Mouse (Mus musculus): ENCODE measurements around the gene Cfl1.
A peak's percentile ranks its signal among the peaks of the same experiment; 100 is the strongest.
"Not testable (repeated sequence)": the region's sequence is repeated elsewhere in the genome, so short reads cannot be mapped to it uniquely, and the experiment has no call there.

Gene Cfl1

GRCm38 (mm10) chr19:5488878-5489571 lies 1.2 kb upstream of the Cfl1 start:
- peak; percentile 97 for DNase-seq (ENCODE audit: low spot score in 2 of 2)

GRCm38 (mm10) chr19:5489721-5490120 lies 534 bp upstream of the Cfl1 start:
- DNase-seq (ENCODE audit: low spot score in 2 of 2): not testable (repeated sequence)

GRCm38 (mm10) chr19:5490898-5491708 lies 848 bp downstream of the Cfl1 start:
- peak; percentile 73 to 82 for DNase-seq (ENCODE audit: low spot score in 2 of 2)

GRCm38 (mm10) chr19:5492641-5493040 lies 2.4 kb downstream of the Cfl1 start:
- DNase-seq (ENCODE audit: low spot score in 2 of 2): no peak

GRCm38 (mm10) chr19:5493301-5493721 lies 3.1 kb downstream of the Cfl1 start:
- not testable (repeated sequence) for DNase-seq (ENCODE audit: low spot score in 2 of 2)

- DNase-seq (ENCODE audit: low spot score in 2 of 2): no peak
These were observed 4.1 kb downstream of the Cfl1 start for GRCm38 (mm10) chr19:5494314-5494713.

- no peak for DNase-seq (ENCODE audit: low spot score in 2 of 2)
These were observed 5.2 kb downstream of the Cfl1 start for GRCm38 (mm10) chr19:5495353-5496051.

GRCm38 (mm10) chr19:5496052-5496370 lies 5.8 kb downstream of the Cfl1 start:
- no peak for DNase-seq (ENCODE audit: low spot score in 2 of 2)

- DNase-seq (ENCODE audit: low spot score in 2 of 2): no peak
These were observed 10.1 kb downstream of the Cfl1 start for GRCm38 (mm10) chr19:5500330-5500875.

- no peak for DNase-seq (ENCODE audit: low spot score in 2 of 2)
These were observed 13.4 kb downstream of the Cfl1 start, which contains the start of gene 1700020D05Rik for GRCm38 (mm10) chr19:5503687-5504086. Gene 1700020D05Rik, minus strand, starts transcription at chr19:5503787.

GRCm38 (mm10) chr19:5510031-5511026 lies 20.1 kb downstream of the Cfl1 start, which contains the start of gene Snx32:
Gene Snx32, minus strand, starts transcription at chr19:5510538.
- peak; percentile 99 for DNase-seq (ENCODE audit: low spot score in 2 of 2)

- DNase-seq (ENCODE audit: low spot score in 2 of 2): no peak
These were observed 20.9 kb downstream of the Cfl1 start for GRCm38 (mm10) chr19:5511074-5511632.

GRCm38 (mm10) chr19:5512091-5513004 lies 22.1 kb downstream of the Cfl1 start:
- no peak for DNase-seq (ENCODE audit: low spot score in 2 of 2)

- DNase-seq (ENCODE audit: low spot score in 2 of 2): no peak
These were observed 22.7 kb downstream of the Cfl1 start for GRCm38 (mm10) chr19:5513005-5513349.

- DNase-seq (ENCODE audit: low spot score in 2 of 2): no peak
These were observed 25.9 kb downstream of the Cfl1 start for GRCm38 (mm10) chr19:5515840-5516777.

GRCm38 (mm10) chr19:5516906-5517505 lies 26.8 kb downstream of the Cfl1 start:
- DNase-seq (ENCODE audit: low spot score in 2 of 2): no peak

- no peak for DNase-seq (ENCODE audit: low spot score in 2 of 2)
These were observed 28.5 kb downstream of the Cfl1 start for GRCm38 (mm10) chr19:5518721-5519120.

- no peak for DNase-seq (ENCODE audit: low spot score in 2 of 2)
These were observed 34.9 kb downstream of the Cfl1 start for GRCm38 (mm10) chr19:5525204-5525603.
